Mouse (Mus musculus): ENCODE results near the gene Zfp458. TPM values are rescaled to one million over a fixed set of nuclear protein-coding genes. Genes with fewer than 3 reads are reported as not detected.

Zfp458 gene
- polyA plus RNA-seq (2015; fragmentation: Nextera tagmentation; extraction: Ambion mirVana), result 0.46 and 1.0 TPM in 2 replicates

GRCm38 (mm10) chr13:67278314-67278713, at the start of gene Zfp458:
Gene Zfp458, minus strand, starts transcription at chr13:67278466.

GRCm38 (mm10) chr13:67305822-67306672, 27.8 kb upstream of the Zfp458 start, which contains the start of gene Zfp457:
Gene Zfp457, minus strand, starts transcription at chr13:67306485.

Other genes starting within 250 kb of the Zfp458 start
- gene Zfp712, start 217.3 kb downstream of the Zfp458 start, polyA plus RNA-seq (2015; fragmentation: Nextera tagmentation; extraction: Ambion mirVana), result 1.1 and 1.2 TPM in 2 replicates
- gene Zfp708, start 180.5 kb downstream of the Zfp458 start, polyA plus RNA-seq (2015; fragmentation: Nextera tagmentation; extraction: Ambion mirVana), result 1.7 and 1.8 TPM in 2 replicates
- 1.4 and 2.0 TPM in 2 replicates for gene Gm28557, start 169.9 kb downstream of the Zfp458 start, polyA plus RNA-seq (2015; fragmentation: Nextera tagmentation; extraction: Ambion mirVana)
- gene Rslcan18, start 162.2 kb downstream of the Zfp458 start, polyA plus RNA-seq (2015; fragmentation: Nextera tagmentation; extraction: Ambion mirVana), result 0.08 and 0.14 TPM in 2 replicates
- gene Zfp759, start 156.8 kb downstream of the Zfp458 start, polyA plus RNA-seq (2015; fragmentation: Nextera tagmentation; extraction: Ambion mirVana), result 0.50 and 0.55 TPM in 2 replicates
- 3.3 and 3.8 TPM in 2 replicates for gene Rsl1, start 105.3 kb downstream of the Zfp458 start, polyA plus RNA-seq (2015; fragmentation: Nextera tagmentation; extraction: Ambion mirVana)
- 0.47 and 0.77 TPM in 2 replicates for gene Zfp455, start 84.0 kb downstream of the Zfp458 start, polyA plus RNA-seq (2015; fragmentation: Nextera tagmentation; extraction: Ambion mirVana)
- 0.30 TPM in 1 of 2 replicates, not detected in the other for gene Zfp457, start 28.0 kb upstream of the Zfp458 start, polyA plus RNA-seq (2015; fragmentation: Nextera tagmentation; extraction: Ambion mirVana)
- gene Zfp595, start 54.1 kb upstream of the Zfp458 start, polyA plus RNA-seq (2015; fragmentation: Nextera tagmentation; extraction: Ambion mirVana), result 1.1 TPM in 2 replicates
- gene Gm28044, start 82.1 kb upstream of the Zfp458 start, polyA plus RNA-seq (2015; fragmentation: Nextera tagmentation; extraction: Ambion mirVana), result 0.52 TPM in 1 of 2 replicates, not detected in the other
- 0.45 and 0.47 TPM in 2 replicates for gene Zfp953, start 82.1 kb upstream of the Zfp458 start, polyA plus RNA-seq (2015; fragmentation: Nextera tagmentation; extraction: Ambion mirVana)
- gene Gm28041, start 97.3 kb upstream of the Zfp458 start, polyA plus RNA-seq (2015; fragmentation: Nextera tagmentation; extraction: Ambion mirVana), result 0.22 and 0.26 TPM in 2 replicates
- gene Zfp456, start 97.3 kb upstream of the Zfp458 start, polyA plus RNA-seq (2015; fragmentation: Nextera tagmentation; extraction: Ambion mirVana), result 0.43 and 0.44 TPM in 2 replicates
- 3.5 and 3.6 TPM in 2 replicates for gene Zfp429, start 121.4 kb upstream of the Zfp458 start, polyA plus RNA-seq (2015; fragmentation: Nextera tagmentation; extraction: Ambion mirVana)
- 0.48 and 1.3 TPM in 2 replicates for gene Zfp459, start 143.0 kb upstream of the Zfp458 start, polyA plus RNA-seq (2015; fragmentation: Nextera tagmentation; extraction: Ambion mirVana)
- 4.8 and 5.0 TPM in 2 replicates for gene Zfp874a, start 173.2 kb upstream of the Zfp458 start, polyA plus RNA-seq (2015; fragmentation: Nextera tagmentation; extraction: Ambion mirVana)
- 1.7 and 1.9 TPM in 2 replicates for gene Zfp874b, start 205.8 kb upstream of the Zfp458 start, polyA plus RNA-seq (2015; fragmentation: Nextera tagmentation; extraction: Ambion mirVana)
- gene Zfp58, start 222.1 kb upstream of the Zfp458 start, polyA plus RNA-seq (2015; fragmentation: Nextera tagmentation; extraction: Ambion mirVana), result 5.0 and 5.2 TPM in 2 replicates
- gene Gm26965, start 247.7 kb upstream of the Zfp458 start, polyA plus RNA-seq (2015; fragmentation: Nextera tagmentation; extraction: Ambion mirVana), result not detected in 2 replicates
- 26.4 and 29.8 TPM in 2 replicates for gene Zfp87, start 247.7 kb upstream of the Zfp458 start, polyA plus RNA-seq (2015; fragmentation: Nextera tagmentation; extraction: Ambion mirVana)

Measured in urinary bladder, postnatal 0 days (tissue).